Mouse (Mus musculus) C2C12 (cell line): ENCODE data around the gene Katnb1. TPM values are rescaled to one million over a fixed set of nuclear protein-coding genes. Genes with fewer than 3 reads are reported as not detected.

Source experiments
- H3K27me3 ChIP-seq: one replicate; pipeline ENCODE4 v1.6.1; 2011; ENCODE audit not compliant: control insufficient read depth, insufficient read depth, insufficient read length
- H3K36me3 ChIP-seq: one replicate; pipeline ENCODE4 v1.6.1; 2011; ENCODE audit not compliant: control insufficient read depth, insufficient read depth
- H3K4me3 ChIP-seq: one replicate; pipeline ENCODE4 v1.5.1; 2011; ENCODE audit warnings: mild to moderate bottlenecking, control low read depth; ENCODE audit not compliant: poor library complexity, insufficient read depth, severe bottlenecking
- H3K79me2 ChIP-seq: one replicate; pipeline ENCODE4 v1.6.1; 2011; ENCODE audit not compliant: control insufficient read depth, insufficient read depth
- H3K79me3 ChIP-seq: one replicate; pipeline ENCODE4 v1.6.1; 2011; ENCODE audit warnings: low read depth, control low read depth
- H3ac ChIP-seq: one replicate; pipeline ENCODE3; 2011; ENCODE audit warnings: low read depth; ENCODE audit not compliant: control insufficient read depth, insufficient read length
- CEBPB ChIP-seq: IDR thresholded peaks from one replicate; pipeline ENCODE4 v1.6.1; 2011; ENCODE audit warnings: low read depth, mild to moderate bottlenecking, control low read depth, moderate library complexity
- CTCF ChIP-seq: IDR thresholded peaks from one replicate; pipeline ENCODE4 v1.5.1; 2011; ENCODE audit not compliant: control insufficient read depth, insufficient read depth, insufficient read length
- FOSL1 ChIP-seq: IDR thresholded peaks from one replicate; pipeline ENCODE4 v1.8.0; 2011; ENCODE audit warnings: mild to moderate bottlenecking, low read length; ENCODE audit not compliant: poor library complexity, insufficient read depth, severe bottlenecking
- MAX ChIP-seq: IDR thresholded peaks from one replicate; pipeline ENCODE4 v1.6.1; 2011; ENCODE audit warnings: mild to moderate bottlenecking, control low read depth
- MYOD1 ChIP-seq: IDR thresholded peaks from one replicate; pipeline ENCODE4 v1.6.1; 2011; ENCODE audit warnings: low read depth; ENCODE audit not compliant: control insufficient read depth, insufficient read length
- MYOG ChIP-seq: IDR thresholded peaks from one replicate; pipeline ENCODE4 v1.6.1; 2011; ENCODE audit not compliant: control insufficient read depth, insufficient read length; ENCODE audit errors: extremely low read depth
- USF1 ChIP-seq: IDR thresholded peaks from one replicate; pipeline ENCODE4 v1.6.1; 2011; ENCODE audit warnings: low read depth, mild to moderate bottlenecking, control low read depth, moderate library complexity
- polyA plus RNA-seq: library from polyadenylated mRNA; unstranded; fragments of >200 nt; fragmentation: generic; extraction: Trizol; gene quantifications from one replicate; pipeline ENCODE4 v1.2.1, GENCODE M21; 2012; ENCODE audit warnings: missing spikeins

Gene Katnb1
- polyA plus RNA-seq, 1 experiment: 23.7 TPM

DNA sequence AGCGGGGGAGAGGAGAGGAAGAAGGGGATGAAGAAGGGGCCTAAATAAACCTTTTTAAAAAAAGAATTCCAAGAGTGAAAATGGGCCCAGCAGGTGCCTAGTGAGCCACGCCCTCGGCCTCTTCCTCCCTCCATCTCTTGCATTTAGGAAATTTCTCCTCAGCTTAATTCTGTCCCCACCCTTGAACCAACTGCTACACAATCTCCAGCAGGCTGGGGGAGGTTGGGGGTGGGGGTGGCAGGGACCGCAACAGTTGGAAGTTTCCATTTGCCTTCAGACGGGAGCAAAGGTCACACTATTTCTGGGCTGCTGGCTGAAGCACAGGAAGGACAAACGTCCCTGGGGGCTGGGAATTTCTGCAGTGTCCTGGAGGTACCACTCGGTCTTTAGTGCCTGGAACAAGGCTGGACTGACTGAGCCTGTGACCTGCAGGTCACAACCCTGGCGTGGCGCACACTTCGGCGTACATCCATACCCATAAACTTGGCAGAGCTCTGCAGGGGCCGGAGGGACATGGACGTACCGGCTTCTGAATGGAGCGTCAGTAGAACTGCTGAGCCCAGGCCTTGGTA, 50.1 kb downstream of the Katnb1 start:
- Histone ChIP-seq H3K79me2 (no peaks in the 10 kb centered on the region), H3K79me3 (no peaks in the 10 kb centered on the region), H3ac (no peak overlapping the region), H3K27me3 (no peaks in the 10 kb centered on the region), H3K36me3 (no peaks in the 10 kb centered on the region), H3K4me3 (no peak overlapping the region)
- TF ChIP-seq MAX (no peak), MYOD1 (no peak), USF1 (no peak), FOSL1 (no peak)

GRCm38 (mm10) chr8:95131983-95132382, 51.0 kb downstream of the Katnb1 start:
- Histone ChIP-seq H3K79me3 (no peaks in the 10 kb centered on the region), H3K27me3 (no peaks in the 10 kb centered on the region), H3K36me3 (no peaks in the 10 kb centered on the region), H3K79me2 (no peaks in the 10 kb centered on the region), H3K4me3 (no peak overlapping the region), H3ac (no peak overlapping the region)
- TF ChIP-seq CEBPB (no peak), MYOG (no peak), FOSL1 (no peak), USF1 (no peak), CTCF (no peak), MYOD1 (no peak), MAX (no peak)

DNA sequence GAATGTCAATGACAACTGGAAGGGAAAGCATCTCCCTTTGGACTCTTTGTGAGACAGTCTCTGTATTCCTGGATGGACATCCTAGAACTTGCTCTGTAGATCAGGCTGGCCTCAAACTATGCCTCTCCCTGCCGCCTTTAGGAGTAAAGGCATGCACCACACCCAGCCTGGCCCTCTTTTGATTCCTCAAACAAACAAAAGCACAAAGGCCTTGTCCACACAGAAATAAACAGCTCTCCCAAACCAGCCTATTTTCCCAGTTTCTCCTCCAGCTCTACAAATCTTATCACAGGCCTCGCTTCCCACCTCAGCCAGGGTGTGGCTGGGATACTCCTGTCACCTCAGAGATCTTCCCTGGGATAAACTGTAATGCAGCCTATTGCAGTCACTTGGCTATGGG, 53.2 kb downstream of the Katnb1 start:
- H3ac ChIP-seq: no peak overlapping the region
- TF ChIP-seq USF1: no peak
- TF ChIP-seq CTCF: no peak
- no peak for TF ChIP-seq CEBPB
- TF ChIP-seq MYOD1: no peak
- no peak for TF ChIP-seq MYOG
- H3K4me3 ChIP-seq: no peak overlapping the region
- no peaks in the 10 kb centered on the region for H3K27me3 ChIP-seq
- no peaks in the 10 kb centered on the region for H3K79me2 ChIP-seq
- H3K36me3 ChIP-seq: no peaks in the 10 kb centered on the region
- H3K79me3 ChIP-seq: no peaks in the 10 kb centered on the region

DNA sequence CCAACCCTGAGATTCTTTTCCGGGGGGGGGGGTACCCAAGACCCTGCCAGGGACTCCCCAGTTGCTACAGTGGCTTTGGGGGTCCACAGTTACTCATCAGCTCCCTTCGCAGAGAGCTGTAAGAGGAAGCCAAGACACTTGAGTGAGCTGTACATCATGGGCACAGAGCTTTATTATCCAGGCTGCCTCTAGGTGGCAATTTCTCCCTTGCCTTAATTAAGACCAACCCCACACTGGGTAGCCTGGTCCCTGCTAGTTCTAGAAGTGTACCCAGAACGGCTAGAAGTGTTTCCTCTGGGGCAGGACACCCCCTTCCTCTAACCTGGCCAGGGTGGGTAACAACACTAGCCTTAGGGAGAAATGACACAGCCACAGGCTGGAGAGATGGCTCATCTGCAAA, 54.3 kb downstream of the Katnb1 start:
- H3ac ChIP-seq: no peak overlapping the region
- H3K36me3 ChIP-seq: no peaks in the 10 kb centered on the region
- no peaks in the 10 kb centered on the region for H3K79me2 ChIP-seq
- no peaks in the 10 kb centered on the region for H3K27me3 ChIP-seq
- H3K79me3 ChIP-seq: no peaks in the 10 kb centered on the region
- no peak for TF ChIP-seq FOSL1
- TF ChIP-seq USF1: no peak
- TF ChIP-seq MYOD1: no peak
- no peak for TF ChIP-seq CEBPB
- TF ChIP-seq MAX: no peak
- no peak for TF ChIP-seq MYOG
- no peak for TF ChIP-seq CTCF
- H3K4me3 ChIP-seq: no peak overlapping the region

DNA sequence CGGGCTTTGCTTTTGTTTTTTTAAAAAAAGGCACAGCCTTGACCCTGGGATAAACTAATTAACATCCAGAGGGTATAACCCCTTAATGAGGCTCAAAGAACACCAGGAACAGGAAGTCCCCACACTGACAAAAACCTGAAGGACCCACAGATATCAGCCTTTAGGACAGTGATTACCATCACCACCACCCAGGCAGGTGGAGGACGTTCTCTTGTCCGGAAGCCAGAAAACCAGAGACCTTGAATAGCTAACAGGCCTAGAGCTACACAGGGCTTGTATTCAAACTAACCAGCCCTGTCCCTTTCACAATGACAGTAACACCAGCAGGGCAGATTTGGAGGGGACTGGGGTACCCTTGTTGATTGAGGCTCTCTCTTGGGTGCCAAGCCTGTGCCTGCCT, 55.2 kb downstream of the Katnb1 start:
- H3K36me3 ChIP-seq: no peaks in the 10 kb centered on the region
- TF ChIP-seq USF1 (no peak), MAX (no peak), CEBPB (no peak), MYOG (no peak), CTCF (no peak), MYOD1 (no peak), FOSL1 (no peak)
- H3K79me3 ChIP-seq: no peaks in the 10 kb centered on the region
- H3K4me3 ChIP-seq: no peak overlapping the region
- H3K79me2 ChIP-seq: no peaks in the 10 kb centered on the region
- no peak overlapping the region for H3ac ChIP-seq
- no peaks in the 10 kb centered on the region for H3K27me3 ChIP-seq

DNA sequence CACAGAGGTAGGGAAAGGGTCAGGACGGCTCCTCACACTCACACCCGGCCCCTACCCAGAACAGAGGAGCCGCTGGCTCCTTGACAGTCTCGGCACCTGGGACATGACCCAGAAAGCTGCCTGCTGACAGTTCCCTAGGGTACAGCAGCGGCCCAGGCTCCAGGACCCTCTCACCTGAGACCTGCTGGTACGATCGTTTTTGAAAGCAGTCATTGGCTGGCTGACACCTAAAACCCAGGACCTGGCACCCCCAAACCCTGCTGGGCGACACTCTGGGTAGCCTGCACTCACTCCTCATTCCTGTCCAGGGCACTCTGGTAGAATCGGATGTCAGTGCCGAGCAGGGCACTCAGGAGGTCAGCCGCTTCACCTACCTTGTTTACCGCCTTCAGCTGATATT, 56.2 kb downstream of the Katnb1 start:
- no peaks in the 10 kb centered on the region for H3K79me3 ChIP-seq
- H3K36me3 ChIP-seq: no peaks in the 10 kb centered on the region
- no peaks in the 10 kb centered on the region for H3K27me3 ChIP-seq
- peak overlapping the region; percentile 24 for H3ac ChIP-seq
- no peaks in the 10 kb centered on the region for H3K79me2 ChIP-seq
- no peak overlapping the region for H3K4me3 ChIP-seq
- TF ChIP-seq MYOD1 (no peak), MAX (no peak), FOSL1 (no peak), USF1 (no peak), CEBPB (no peak), CTCF (no peak), MYOG (no peak)
